Mouse (Mus musculus) heart, postnatal 0 days (tissue): ENCODE measurements around the gene Wdfy1. TPM values are rescaled to one million over a fixed set of nuclear protein-coding genes. Genes with fewer than 3 reads are reported as not detected.

Source experiments
- ATAC-seq: fragments of 200-750 bp; cut with Nextera tagmentation; 2 replicates; pipeline ENCODE4 v1.8.0; 2017; ENCODE audit warnings: low read depth, moderate number of reproducible peaks, moderate library complexity; ENCODE audit not compliant: insufficient read depth
- DNase-seq: peaks from one replicate; pipeline ENCODE4 v3.0.0-alpha.2; 2016; ENCODE audit warnings: low spot score
- H3K27ac ChIP-seq: fragments of 300-500 bp; sonication (generic); 2 replicates; pipeline ENCODE4 v1.5.1; 2014; ENCODE audit warnings: low read depth, mild to moderate bottlenecking
- H3K27me3 ChIP-seq: fragments of 300-500 bp; sonication (generic); 2 replicates; pipeline ENCODE4 v1.6.1; 2014; ENCODE audit warnings: low read length, mixed read lengths; ENCODE audit not compliant: control insufficient read depth, insufficient read depth
- H3K36me3 ChIP-seq: fragments of 300-500 bp; sonication (generic); replicated peaks from 2 replicates; pipeline ENCODE4 v1.6.1; 2014; ENCODE audit warnings: low read length, mixed read lengths; ENCODE audit not compliant: control insufficient read depth, insufficient read depth
- H3K4me1 ChIP-seq: fragments of 300-500 bp; sonication (generic); 2 replicates; pipeline ENCODE4 v1.6.1; 2014; ENCODE audit warnings: antibody characterized with exemption; ENCODE audit not compliant: control insufficient read depth, insufficient read depth
- H3K4me2 ChIP-seq: fragments of 300-500 bp; sonication (generic); 2 replicates; pipeline ENCODE4 v1.6.1; 2014; ENCODE audit warnings: low read depth, mild to moderate bottlenecking, low read length, moderate library complexity
- H3K4me3 ChIP-seq: fragments of 300-500 bp; sonication (generic); 2 replicates; pipeline ENCODE4 v1.5.1; 2014; ENCODE audit warnings: low read depth, low read length
- H3K9ac ChIP-seq: fragments of 300-500 bp; sonication (generic); replicated peaks from 2 replicates; pipeline ENCODE4 v1.6.1; 2014; ENCODE audit warnings: low read depth, low read length, mixed read lengths
- H3K9me3 ChIP-seq: fragments of 300-500 bp; sonication (generic); replicated peaks from 2 replicates; pipeline ENCODE4 v1.6.1; 2016; ENCODE audit warnings: low read length; ENCODE audit not compliant: control insufficient read depth
- CTCF ChIP-seq: IDR thresholded peaks from 2 replicates; pipeline ENCODE4 v1.5.1; 2016; ENCODE audit warnings: antibody characterized with exemption, control low read depth, low read depth
- EP300 ChIP-seq: IDR thresholded peaks from 2 replicates; pipeline ENCODE4 v1.6.1; 2016; ENCODE audit warnings: antibody characterized with exemption, low read depth
- WGBS: fragments of 180-500 bp; shearing (Covaris S2); extraction: QIAGEN DNeasy Blood & Tissue Kit; methylation state at CpG from one replicate; pipeline ENCODE4 v1.1.7; 2014; 5-methylcytosine and 5-hydroxymethylcytosine counted together
- polyA plus RNA-seq: library from polyadenylated mRNA; unstranded; fragments of >200 nt; fragmentation: Nextera tagmentation; extraction: Ambion mirVana; gene quantifications from 2 replicates; pipeline ENCODE4 v1.2.1, GENCODE M21; 2015
- total RNA-seq: library from RNA; depleted of rRNA; stranded (reverse); fragments of >200 nt; gene quantifications from 2 replicates; pipeline ENCODE4 v1.2.3, GENCODE M21; 2014; ENCODE audit warnings: low replicate concordance

Gene Wdfy1
- total and polyA plus RNA-seq, 2 experiments from 2014 or later = 33.2 to 35.0 TPM

GRCm38 (mm10) chr1:79696933-79697332 is 79.0 kb downstream of the Wdfy1 start:
- H3K27ac ChIP-seq = no peak overlapping the region
- H3K27me3 ChIP-seq = no peaks in the 10 kb centered on the region
- 52% methylated on average over 5 of the region's 5 CpGs for WGBS
- TF ChIP-seq EP300 (no peak), CTCF (no peak)
- DNase-seq (no peak), ATAC-seq (no peak)
- H3K4me3 ChIP-seq = no peak overlapping the region
- H3K36me3 ChIP-seq = peaks cover 14% of the 10 kb centered on the region; the same call in 1 of the 2 replicates
- no peaks in the 10 kb centered on the region for H3K9me3 ChIP-seq
- no peak overlapping the region for H3K4me2 ChIP-seq
- H3K9ac ChIP-seq = no peak overlapping the region
- no peaks in the 10 kb centered on the region for H3K4me1 ChIP-seq

- Histone ChIP-seq H3K4me3 (no peak overlapping the region), H3K9me3 (peaks cover 7% of the 10 kb centered on the region; the same call in 1 of the 2 replicates), H3K27me3 (no peaks in the 10 kb centered on the region), H3K36me3 (no peaks in the 10 kb centered on the region), H3K4me1 (no peaks in the 10 kb centered on the region), H3K4me2 (no peak overlapping the region), H3K9ac (no peak overlapping the region), H3K27ac (no peak overlapping the region)
- ATAC-seq (no peak), DNase-seq (no peak)
- WGBS = 70% methylated on average over 3 of the region's 3 CpGs
- TF ChIP-seq CTCF = no peak
- TF ChIP-seq EP300 = no peak
Observed at GRCm38 (mm10) chr1:79692482-79692881, 83.5 kb downstream of the Wdfy1 start.

- TF ChIP-seq CTCF = no peak
- TF ChIP-seq EP300 = no peak
- DNase-seq (no peak), ATAC-seq (no peak)
- Histone ChIP-seq H3K27ac (no peak overlapping the region), H3K9me3 (peaks cover 7% of the 10 kb centered on the region; the same call in 1 of the 2 replicates), H3K4me2 (no peak overlapping the region), H3K4me3 (no peak overlapping the region), H3K9ac (no peak overlapping the region), H3K36me3 (no peaks in the 10 kb centered on the region), H3K27me3 (no peaks in the 10 kb centered on the region), H3K4me1 (no peaks in the 10 kb centered on the region)
- 14% methylated on average over 1 of the region's 1 CpGs for WGBS
Observed at GRCm38 (mm10) chr1:79687254-79687653, 88.7 kb downstream of the Wdfy1 start.

GRCm38 (mm10) chr1:79684027-79684426 is 91.9 kb downstream of the Wdfy1 start:
- no peaks in the 10 kb centered on the region for H3K4me1 ChIP-seq
- H3K9me3 ChIP-seq = peaks cover 7% of the 10 kb centered on the region; the same call in 1 of the 2 replicates
- ATAC-seq = no peak
- DNase-seq = no peak
- no peaks in the 10 kb centered on the region for H3K36me3 ChIP-seq
- TF ChIP-seq EP300 (no peak), CTCF (no peak)
- H3K4me3 ChIP-seq = no peak overlapping the region
- no peaks in the 10 kb centered on the region for H3K27me3 ChIP-seq
- H3K27ac ChIP-seq = no peak overlapping the region
- no peak overlapping the region for H3K4me2 ChIP-seq
- no peak overlapping the region for H3K9ac ChIP-seq

- ATAC-seq (no peak), DNase-seq (no peak)
- no peaks in the 10 kb centered on the region for H3K27me3 ChIP-seq
- H3K9ac ChIP-seq = no peak overlapping the region
- H3K4me2 ChIP-seq = no peak overlapping the region
- H3K4me1 ChIP-seq = no peaks in the 10 kb centered on the region
- H3K36me3 ChIP-seq = no peaks in the 10 kb centered on the region
- peaks cover 3% of the 10 kb centered on the region; the same call in 1 of the 2 replicates for H3K9me3 ChIP-seq
- H3K27ac ChIP-seq = no peak overlapping the region
- TF ChIP-seq CTCF (peak; percentile 42), EP300 (no peak)
- 13% methylated on average over 5 of the region's 5 CpGs for WGBS
- no peak overlapping the region for H3K4me3 ChIP-seq
Observed at GRCm38 (mm10) chr1:79682936-79683335, 93.0 kb downstream of the Wdfy1 start.

- Histone ChIP-seq H3K4me2 (no peak overlapping the region), H3K9me3 (no peaks in the 10 kb centered on the region), H3K9ac (no peak overlapping the region), H3K27ac (no peak overlapping the region), H3K4me3 (no peak overlapping the region), H3K27me3 (no peaks in the 10 kb centered on the region), H3K4me1 (no peaks in the 10 kb centered on the region), H3K36me3 (no peaks in the 10 kb centered on the region)
- WGBS = 65% methylated on average over 3 of the region's 3 CpGs
- ATAC-seq (no peak), DNase-seq (no peak)
- no peak for TF ChIP-seq EP300
- no peak for TF ChIP-seq CTCF
Observed at GRCm38 (mm10) chr1:79680777-79681176, 95.2 kb downstream of the Wdfy1 start.
